Mouse (Mus musculus): ENCODE results near the gene Rasa2. TPM values are rescaled to one million over a fixed set of nuclear protein-coding genes. Genes with fewer than 3 reads are reported as not detected.
"Not testable (repeated sequence)": the region's sequence is repeated elsewhere in the genome, so short reads cannot be mapped to it uniquely, and the experiment has no call there.

The Rasa2 gene
- polyA plus RNA-seq, 1 experiment = 10.7 TPM

- peak; percentile 67 for DNase-seq (ENCODE audit: low read depth)
- no peak for TF ChIP-seq POLR2A (IDR thresholded peaks at IDR 0.05; ENCODE audit: borderline replicate concordance, extremely low read depth, insufficient read depth, insufficient read length, poor library complexity, severe bottlenecking)
- no peak for TF ChIP-seq CTCF (IDR thresholded peaks at IDR 0.05; ENCODE audit: borderline replicate concordance, extremely low read depth, insufficient read depth, insufficient read length)
These were observed 94.4 kb downstream of the Rasa2 start for GRCm38 (mm10) chr9:96536895-96537614.

- not testable (repeated sequence) for DNase-seq (ENCODE audit: low read depth)
These were observed 95.3 kb downstream of the Rasa2 start for GRCm38 (mm10) chr9:96536093-96536492.

- no peak for TF ChIP-seq POLR2A (IDR thresholded peaks at IDR 0.05; ENCODE audit: borderline replicate concordance, extremely low read depth, insufficient read depth, insufficient read length, poor library complexity, severe bottlenecking)
- no peak for TF ChIP-seq CTCF (IDR thresholded peaks at IDR 0.05; ENCODE audit: borderline replicate concordance, extremely low read depth, insufficient read depth, insufficient read length)
- DNase-seq (ENCODE audit: low read depth) = no peak
These were observed 96.0 kb downstream of the Rasa2 start for GRCm38 (mm10) chr9:96535431-96535830.

- no peak for TF ChIP-seq POLR2A (IDR thresholded peaks at IDR 0.05; ENCODE audit: borderline replicate concordance, extremely low read depth, insufficient read depth, insufficient read length, poor library complexity, severe bottlenecking)
- TF ChIP-seq CTCF (IDR thresholded peaks at IDR 0.05; ENCODE audit: borderline replicate concordance, extremely low read depth, insufficient read depth, insufficient read length) = no peak
- no peak for DNase-seq (ENCODE audit: low read depth)
These were observed 97.2 kb downstream of the Rasa2 start for GRCm38 (mm10) chr9:96534256-96534655.

GRCm38 (mm10) chr9:96533476-96533875 is 97.9 kb downstream of the Rasa2 start:
- no peak for TF ChIP-seq CTCF (IDR thresholded peaks at IDR 0.05; ENCODE audit: borderline replicate concordance, extremely low read depth, insufficient read depth, insufficient read length)
- DNase-seq (ENCODE audit: low read depth) = no peak

- DNase-seq (ENCODE audit: low read depth) = no peak
- no peak for TF ChIP-seq POLR2A (IDR thresholded peaks at IDR 0.05; ENCODE audit: borderline replicate concordance, extremely low read depth, insufficient read depth, insufficient read length, poor library complexity, severe bottlenecking)
- TF ChIP-seq CTCF (IDR thresholded peaks at IDR 0.05; ENCODE audit: borderline replicate concordance, extremely low read depth, insufficient read depth, insufficient read length) = no peak
These were observed 98.9 kb downstream of the Rasa2 start for GRCm38 (mm10) chr9:96532531-96532930.

GRCm38 (mm10) chr9:96530674-96531081 is 100.7 kb downstream of the Rasa2 start:
- peak; percentile 52 for DNase-seq (ENCODE audit: low read depth)
- TF ChIP-seq POLR2A (IDR thresholded peaks at IDR 0.05; ENCODE audit: borderline replicate concordance, extremely low read depth, insufficient read depth, insufficient read length, poor library complexity, severe bottlenecking) = no peak
- no peak for TF ChIP-seq CTCF (IDR thresholded peaks at IDR 0.05; ENCODE audit: borderline replicate concordance, extremely low read depth, insufficient read depth, insufficient read length)

GRCm38 (mm10) chr9:96529961-96530673 is 101.3 kb downstream of the Rasa2 start:
- peak; percentile 50 for DNase-seq (ENCODE audit: low read depth)

GRCm38 (mm10) chr9:96526011-96526410 is 105.4 kb downstream of the Rasa2 start:
- DNase-seq (ENCODE audit: low read depth) = no peak
- TF ChIP-seq POLR2A (IDR thresholded peaks at IDR 0.05; ENCODE audit: borderline replicate concordance, extremely low read depth, insufficient read depth, insufficient read length, poor library complexity, severe bottlenecking) = no peak
- no peak for TF ChIP-seq CTCF (IDR thresholded peaks at IDR 0.05; ENCODE audit: borderline replicate concordance, extremely low read depth, insufficient read depth, insufficient read length)

More at GRCm38 (mm10) chr9:96529961-96530673, 101.3 kb downstream of the Rasa2 start:
- TF ChIP-seq CTCF (IDR thresholded peaks at IDR 0.05; ENCODE audit: borderline replicate concordance, extremely low read depth, insufficient read depth, insufficient read length) (no peak), POLR2A (IDR thresholded peaks at IDR 0.05; ENCODE audit: borderline replicate concordance, extremely low read depth, insufficient read depth, insufficient read length, poor library complexity, severe bottlenecking) (no peak)

- DNase-seq (ENCODE audit: low read depth) = peak; percentile 20
- TF ChIP-seq POLR2A (IDR thresholded peaks at IDR 0.05; ENCODE audit: borderline replicate concordance, extremely low read depth, insufficient read depth, insufficient read length, poor library complexity, severe bottlenecking) = no peak
- no peak for TF ChIP-seq CTCF (IDR thresholded peaks at IDR 0.05; ENCODE audit: borderline replicate concordance, extremely low read depth, insufficient read depth, insufficient read length)
These were observed 106.4 kb downstream of the Rasa2 start, which contains the start of gene Gm28729 for GRCm38 (mm10) chr9:96524972-96525506. Gm28729 (minus strand) TSS chr9:96525264.

GRCm38 (mm10) chr9:96523148-96523547 is 108.3 kb downstream of the Rasa2 start:
- no peak for DNase-seq (ENCODE audit: low read depth)

GRCm38 (mm10) chr9:96521574-96521973 is 109.8 kb downstream of the Rasa2 start:
- DNase-seq (ENCODE audit: low read depth) = not testable (repeated sequence)
- peak; percentile 2; the same call in 1 of the 2 replicates for TF ChIP-seq CTCF (IDR thresholded peaks at IDR 0.05; ENCODE audit: borderline replicate concordance, extremely low read depth, insufficient read depth, insufficient read length)

More at GRCm38 (mm10) chr9:96523148-96523547, 108.3 kb downstream of the Rasa2 start:
- TF ChIP-seq CTCF (IDR thresholded peaks at IDR 0.05; ENCODE audit: borderline replicate concordance, extremely low read depth, insufficient read depth, insufficient read length) (no peak), POLR2A (IDR thresholded peaks at IDR 0.05; ENCODE audit: borderline replicate concordance, extremely low read depth, insufficient read depth, insufficient read length, poor library complexity, severe bottlenecking) (no peak)

Measured in brain, embryonic 14.5 days (tissue).